Mouse (Mus musculus): ENCODE data around the gene Rhbdf1. TPM values are rescaled to one million over a fixed set of nuclear protein-coding genes. Genes with fewer than 3 reads are reported as not detected.

The Rhbdf1 gene
- polyA plus RNA-seq, 1 experiment: 45.2 TPM

- WGBS: 70% methylated on average over 3 of the region's 3 CpGs
- no peak for DNase-seq (ENCODE audit: low read depth, low spot score)
Measured at GRCm38 (mm10) chr11:32242209-32242608, 20.1 kb upstream of the Rhbdf1 start.

- DNase-seq (ENCODE audit: low read depth, low spot score): no peak
Measured at GRCm38 (mm10) chr11:32241391-32241790, 19.3 kb upstream of the Rhbdf1 start.

- no peak for DNase-seq (ENCODE audit: low read depth, low spot score)
- 69% methylated on average over 5 of the region's 5 CpGs for WGBS
Measured at GRCm38 (mm10) chr11:32238093-32238860, 16.2 kb upstream of the Rhbdf1 start.

- WGBS: 94% methylated on average over 3 of the region's 3 CpGs
- DNase-seq (ENCODE audit: low read depth, low spot score): no peak
Measured at GRCm38 (mm10) chr11:32237411-32237795, 15.3 kb upstream of the Rhbdf1 start.

GRCm38 (mm10) chr11:32236712-32237410 is 14.8 kb upstream of the Rhbdf1 start:
- 65% methylated on average over 9 of the region's 9 CpGs for WGBS
- DNase-seq (ENCODE audit: low read depth, low spot score): no peak

- DNase-seq (ENCODE audit: low read depth, low spot score): no peak
- 70% methylated on average over 2 of the region's 2 CpGs for WGBS
Measured at GRCm38 (mm10) chr11:32236132-32236531, 14.0 kb upstream of the Rhbdf1 start.

- no peak for DNase-seq (ENCODE audit: low read depth, low spot score)
- 11% methylated on average over 3 of the region's 3 CpGs for WGBS
Measured at GRCm38 (mm10) chr11:32235646-32236045, 13.5 kb upstream of the Rhbdf1 start.

- WGBS: 90% methylated on average over 6 of the region's 6 CpGs
- DNase-seq (ENCODE audit: low read depth, low spot score): no peak
Measured at GRCm38 (mm10) chr11:32234816-32235485, 12.9 kb upstream of the Rhbdf1 start.

GRCm38 (mm10) chr11:32233895-32234294 is 11.8 kb upstream of the Rhbdf1 start:
- no peak for DNase-seq (ENCODE audit: low read depth, low spot score)
- 94% methylated on average over 3 of the region's 3 CpGs for WGBS

- 87% methylated on average over 10 of the region's 10 CpGs for WGBS
Measured at GRCm38 (mm10) chr11:32232848-32233247, 10.7 kb upstream of the Rhbdf1 start.

GRCm38 (mm10) chr11:32231125-32231524 is 9.0 kb upstream of the Rhbdf1 start:
- no peak for DNase-seq (ENCODE audit: low read depth, low spot score)
- 97% methylated on average over 2 of the region's 2 CpGs for WGBS

More at GRCm38 (mm10) chr11:32232848-32233247, 10.7 kb upstream of the Rhbdf1 start:
- no peak for DNase-seq (ENCODE audit: low read depth, low spot score)

GRCm38 (mm10) chr11:32230220-32230619 is 8.1 kb upstream of the Rhbdf1 start:
- 67% methylated on average over 4 of the region's 4 CpGs for WGBS

GRCm38 (mm10) chr11:32228292-32228845 is 6.3 kb upstream of the Rhbdf1 start:
- WGBS: 85% methylated on average over 3 of the region's 3 CpGs
- DNase-seq (ENCODE audit: low read depth, low spot score): no peak

More at GRCm38 (mm10) chr11:32230220-32230619, 8.1 kb upstream of the Rhbdf1 start:
- DNase-seq (ENCODE audit: low read depth, low spot score): no peak

- 95% methylated on average over 9 of the region's 9 CpGs for WGBS
- no peak for DNase-seq (ENCODE audit: low read depth, low spot score)
Measured at GRCm38 (mm10) chr11:32227555-32227954, 5.5 kb upstream of the Rhbdf1 start.

GRCm38 (mm10) chr11:32227041-32227440 is 4.9 kb upstream of the Rhbdf1 start:
- WGBS: 24% methylated on average over 1 of the region's 1 CpGs
- no peak for DNase-seq (ENCODE audit: low read depth, low spot score)

GRCm38 (mm10) chr11:32226124-32226871 is 4.2 kb upstream of the Rhbdf1 start, which contains the start of gene Mpg:
Mpg (plus strand) TSS chr11:32226505.
- WGBS: 3% methylated on average over 47 of the region's 47 CpGs
- no peak for DNase-seq (ENCODE audit: low read depth, low spot score)

GRCm38 (mm10) chr11:32225222-32226104 is 3.4 kb upstream of the Rhbdf1 start:
- no peak for DNase-seq (ENCODE audit: low read depth, low spot score)
- WGBS: 30% methylated on average over 7 of the region's 7 CpGs

GRCm38 (mm10) chr11:32224468-32225139 is 2.5 kb upstream of the Rhbdf1 start:
- WGBS: 5% methylated on average over 4 of the region's 4 CpGs
- no peak for DNase-seq (ENCODE audit: low read depth, low spot score)
